Mouse (Mus musculus): ENCODE measurements around the gene C130074G19Rik.

GRCm38 (mm10) chr1:184927911-184928310, 44.9 kb upstream of the C130074G19Rik start:
- TF ChIP-seq CTCF (IDR thresholded peaks at IDR 0.05; ENCODE audit: low read depth, low read length), result no peak
- no peak for TF ChIP-seq GATA1 (IDR thresholded peaks at IDR 0.05; ENCODE audit: borderline replicate concordance, low read length)
- no peak for TF ChIP-seq POLR2AphosphoS5 (IDR thresholded peaks at IDR 0.05; ENCODE audit: insufficient replicate concordance, low read depth, low read length)
- no peak for TF ChIP-seq GATA2 (IDR thresholded peaks at IDR 0.05; ENCODE audit: borderline replicate concordance, low read depth, low read length)
